Mouse (Mus musculus) embryonic facial prominence, embryonic 12.5 days (tissue): ENCODE measurements around the gene Il4ra. TPM values are rescaled to one million over a fixed set of nuclear protein-coding genes. Genes with fewer than 3 reads are reported as not detected.

Source experiments
- ATAC-seq: fragments of 200-750 bp; cut with Nextera tagmentation; 2 replicates; pipeline ENCODE4 v1.8.0; 2017; ENCODE audit not compliant: insufficient number of reproducible peaks, insufficient read depth, low FRiP score, low TSS enrichment
- H3K27ac ChIP-seq: fragments of 300-500 bp; sonication (generic); 2 replicates; pipeline ENCODE4 v1.5.1; 2016; ENCODE audit warnings: mild to moderate bottlenecking
- H3K27me3 ChIP-seq: fragments of 300-500 bp; sonication (generic); 2 replicates; pipeline ENCODE4 v1.6.1; 2016; ENCODE audit warnings: mild to moderate bottlenecking, moderate library complexity
- H3K36me3 ChIP-seq: fragments of 300-500 bp; sonication (generic); 2 replicates; pipeline ENCODE4 v1.6.1; 2016; ENCODE audit warnings: mild to moderate bottlenecking
- H3K4me1 ChIP-seq: fragments of 300-500 bp; sonication (generic); 2 replicates; pipeline ENCODE4 v1.6.1; 2016
- H3K4me2 ChIP-seq: fragments of 300-500 bp; sonication (generic); replicated peaks from 2 replicates; pipeline ENCODE4 v1.6.1; 2016; ENCODE audit warnings: mild to moderate bottlenecking, moderate library complexity
- H3K4me3 ChIP-seq: fragments of 300-500 bp; sonication (generic); 2 replicates; pipeline ENCODE4 v1.5.1; 2016; ENCODE audit warnings: mild to moderate bottlenecking
- H3K9ac ChIP-seq: fragments of 300-500 bp; sonication (generic); 2 replicates; pipeline ENCODE4 v1.6.1; 2016; ENCODE audit warnings: mild to moderate bottlenecking, moderate library complexity
- H3K9me3 ChIP-seq: fragments of 300-500 bp; sonication (generic); 2 replicates; pipeline ENCODE4 v1.6.1; 2016; ENCODE audit warnings: mild to moderate bottlenecking, moderate library complexity
- WGBS: fragments of 180-500 bp; shearing (Covaris S2); methylation state at CpG from one replicate; pipeline ENCODE4 v1.1.7; 2016; 5-methylcytosine and 5-hydroxymethylcytosine counted together
- polyA plus RNA-seq: library from polyadenylated mRNA; unstranded; fragments of >200 nt; fragmentation: Nextera tagmentation; extraction: Ambion mirVana; gene quantifications from 2 replicates; pipeline ENCODE4 v1.2.1, GENCODE M21; 2016

Il4ra gene
- polyA plus RNA-seq, 1 experiment from 2014 or later, result 6.3 TPM

- WGBS, result 75% methylated on average over 5 of the region's 5 CpGs
- peaks cover 9% of the 10 kb centered on the region; the same call in 1 of the 2 replicates for H3K4me1 ChIP-seq
- H3K36me3 ChIP-seq, result no peaks in the 10 kb centered on the region
- H3K4me3 ChIP-seq, result no peak overlapping the region
- H3K27me3 ChIP-seq, result no peaks in the 10 kb centered on the region
- no peak overlapping the region for H3K4me2 ChIP-seq
- no peak overlapping the region for H3K9ac ChIP-seq
- H3K27ac ChIP-seq, result no peak overlapping the region
- ATAC-seq, result no peak
- H3K9me3 ChIP-seq, result 0 out of 2 replicates have a peak, but pooled peaks cover 3% of the 10 kb centered on the region
Observed at GRCm38 (mm10) chr7:125584005-125584369, 32.1 kb downstream of the Il4ra start.

- no peak overlapping the region for H3K9ac ChIP-seq
- no peak overlapping the region for H3K27ac ChIP-seq
- no peaks in the 10 kb centered on the region for H3K36me3 ChIP-seq
- no peak overlapping the region for H3K4me2 ChIP-seq
- ATAC-seq, result no peak
- no peak overlapping the region for H3K4me3 ChIP-seq
- H3K27me3 ChIP-seq, result no peaks in the 10 kb centered on the region
- WGBS, result 97% methylated on average over 23 of the region's 23 CpGs
- H3K9me3 ChIP-seq, result 0 out of 2 replicates have a peak, but pooled peaks cover 3% of the 10 kb centered on the region
- no peaks in the 10 kb centered on the region for H3K4me1 ChIP-seq
Observed at GRCm38 (mm10) chr7:125586355-125586754, 34.4 kb downstream of the Il4ra start.

- Histone ChIP-seq H3K27ac (no peak overlapping the region), H3K27me3 (no peaks in the 10 kb centered on the region), H3K4me3 (no peak overlapping the region), H3K9me3 (0 out of 2 replicates have a peak, but pooled peaks cover 3% of the 10 kb centered on the region), H3K4me2 (no peak overlapping the region), H3K36me3 (no peaks in the 10 kb centered on the region), H3K9ac (no peak overlapping the region), H3K4me1 (no peaks in the 10 kb centered on the region)
- WGBS, result 78% methylated on average over 4 of the region's 4 CpGs
- ATAC-seq, result no peak
Observed at GRCm38 (mm10) chr7:125588721-125589120, 36.8 kb downstream of the Il4ra start.

- no peak overlapping the region for H3K4me2 ChIP-seq
- H3K4me3 ChIP-seq, result no peak overlapping the region
- H3K9me3 ChIP-seq, result 0 out of 2 replicates have a peak, but pooled peaks cover 3% of the 10 kb centered on the region
- no peaks in the 10 kb centered on the region for H3K27me3 ChIP-seq
- no peaks in the 10 kb centered on the region for H3K4me1 ChIP-seq
- H3K36me3 ChIP-seq, result no peaks in the 10 kb centered on the region
- H3K27ac ChIP-seq, result no peak overlapping the region
- ATAC-seq, result no peak
- 84% methylated on average over 7 of the region's 7 CpGs for WGBS
- no peak overlapping the region for H3K9ac ChIP-seq
Observed at GRCm38 (mm10) chr7:125589896-125590295, 38.0 kb downstream of the Il4ra start.

GRCm38 (mm10) chr7:125593831-125594230 is 41.9 kb downstream of the Il4ra start:
- Histone ChIP-seq H3K4me2 (no peak overlapping the region), H3K27ac (no peak overlapping the region), H3K9ac (no peak overlapping the region), H3K9me3 (no peaks in the 10 kb centered on the region), H3K27me3 (no peaks in the 10 kb centered on the region), H3K4me1 (no peaks in the 10 kb centered on the region), H3K4me3 (no peak overlapping the region), H3K36me3 (no peaks in the 10 kb centered on the region)
- no peak for ATAC-seq
- 82% methylated on average over 4 of the region's 4 CpGs for WGBS

GRCm38 (mm10) chr7:125596406-125596805 is 44.5 kb downstream of the Il4ra start:
- H3K27me3 ChIP-seq, result no peaks in the 10 kb centered on the region
- no peak overlapping the region for H3K9ac ChIP-seq
- H3K4me2 ChIP-seq, result no peak overlapping the region
- 67% methylated on average over 3 of the region's 3 CpGs for WGBS
- H3K27ac ChIP-seq, result no peak overlapping the region
- H3K36me3 ChIP-seq, result no peaks in the 10 kb centered on the region
- no peaks in the 10 kb centered on the region for H3K4me1 ChIP-seq
- H3K9me3 ChIP-seq, result no peaks in the 10 kb centered on the region
- no peak overlapping the region for H3K4me3 ChIP-seq
- ATAC-seq, result no peak

- no peaks in the 10 kb centered on the region for H3K4me1 ChIP-seq
- H3K4me2 ChIP-seq, result no peak overlapping the region
- no peak overlapping the region for H3K4me3 ChIP-seq
- H3K27ac ChIP-seq, result no peak overlapping the region
- H3K9ac ChIP-seq, result no peak overlapping the region
- H3K27me3 ChIP-seq, result no peaks in the 10 kb centered on the region
- ATAC-seq, result no peak
- WGBS, result 89% methylated on average over 9 of the region's 9 CpGs
- no peaks in the 10 kb centered on the region for H3K9me3 ChIP-seq
- no peaks in the 10 kb centered on the region for H3K36me3 ChIP-seq
Observed at GRCm38 (mm10) chr7:125597083-125597482, 45.2 kb downstream of the Il4ra start.

GRCm38 (mm10) chr7:125597516-125598347 is 45.8 kb downstream of the Il4ra start:
- ATAC-seq, result no peak
- WGBS, result 83% methylated on average over 11 of the region's 11 CpGs
- H3K27me3 ChIP-seq, result no peaks in the 10 kb centered on the region

GRCm38 (mm10) chr7:125599373-125599973 is 47.6 kb downstream of the Il4ra start:
- WGBS, result 70% methylated on average over 4 of the region's 4 CpGs

More at GRCm38 (mm10) chr7:125597516-125598347, 45.8 kb downstream of the Il4ra start:
- Histone ChIP-seq H3K4me3 (no peak overlapping the region), H3K36me3 (no peaks in the 10 kb centered on the region), H3K4me1 (no peaks in the 10 kb centered on the region), H3K4me2 (no peak overlapping the region), H3K9ac (no peak overlapping the region), H3K9me3 (no peaks in the 10 kb centered on the region), H3K27ac (no peak overlapping the region)

GRCm38 (mm10) chr7:125600136-125600535 is 48.2 kb downstream of the Il4ra start:
- no peak for ATAC-seq
- no peaks in the 10 kb centered on the region for H3K36me3 ChIP-seq

More at GRCm38 (mm10) chr7:125599373-125599973, 47.6 kb downstream of the Il4ra start:
- no peak overlapping the region for H3K27ac ChIP-seq
- H3K9ac ChIP-seq, result no peak overlapping the region
- H3K4me3 ChIP-seq, result no peak overlapping the region
- H3K4me1 ChIP-seq, result no peaks in the 10 kb centered on the region
- no peaks in the 10 kb centered on the region for H3K27me3 ChIP-seq
- no peaks in the 10 kb centered on the region for H3K36me3 ChIP-seq
- no peak overlapping the region for H3K4me2 ChIP-seq
- no peak for ATAC-seq
- H3K9me3 ChIP-seq, result no peaks in the 10 kb centered on the region

GRCm38 (mm10) chr7:125600612-125601279 is 48.8 kb downstream of the Il4ra start:
- Histone ChIP-seq H3K27me3 (no peaks in the 10 kb centered on the region), H3K9me3 (no peaks in the 10 kb centered on the region), H3K36me3 (no peaks in the 10 kb centered on the region), H3K9ac (no peak overlapping the region), H3K4me2 (no peak overlapping the region), H3K27ac (no peak overlapping the region), H3K4me1 (no peaks in the 10 kb centered on the region), H3K4me3 (no peak overlapping the region)
- no peak for ATAC-seq
- 36% methylated on average over 6 of the region's 6 CpGs for WGBS

More at GRCm38 (mm10) chr7:125600136-125600535, 48.2 kb downstream of the Il4ra start:
- Histone ChIP-seq H3K4me1 (no peaks in the 10 kb centered on the region), H3K27ac (no peak overlapping the region), H3K27me3 (no peaks in the 10 kb centered on the region), H3K4me2 (no peak overlapping the region), H3K9me3 (no peaks in the 10 kb centered on the region), H3K4me3 (no peak overlapping the region), H3K9ac (no peak overlapping the region)
- WGBS, result 71% methylated on average over 10 of the region's 10 CpGs
